Mouse (Mus musculus) cerebellum, adult (tissue): ENCODE measurements at regions not wholly inside any gene's neighbourhood (a gene's known extent, or its start where the extent isn't known, plus 50 kb on each side); places are given as distances from the start of the nearest gene placed in this dataset.
"Not testable (repeated sequence)": the region's sequence is repeated elsewhere in the genome, so short reads cannot be mapped to it uniquely, and the experiment has no call there.

ENCODE experiments used
- ATAC-seq: cut with Nextera tagmentation; 2 replicates; pipeline ENCODE4 v1.9.2; 2017; ENCODE audit warnings: mild to moderate bottlenecking, moderate library complexity, mixed read lengths; ENCODE audit not compliant: insufficient number of reproducible peaks, low FRiP score, low TSS enrichment

GRCm38 (mm10) chr13:111309848-111310692 is 55.3 kb downstream of the Actbl2 start:
- ATAC-seq, result peak; percentile 90

GRCm38 (mm10) chr13:111310693-111311045 is 55.9 kb downstream of the Actbl2 start:
- peak; percentile 60 for ATAC-seq

- not testable (repeated sequence) for ATAC-seq
These were observed 58.7 kb downstream of the Actbl2 start for GRCm38 (mm10) chr13:111313506-111313905.

- not testable (repeated sequence) for ATAC-seq
These were observed 63.1 kb downstream of the Actbl2 start for GRCm38 (mm10) chr13:111317876-111318275.

GRCm38 (mm10) chr13:111323206-111323605 is 68.4 kb downstream of the Actbl2 start:
- no peak for ATAC-seq

DNA sequence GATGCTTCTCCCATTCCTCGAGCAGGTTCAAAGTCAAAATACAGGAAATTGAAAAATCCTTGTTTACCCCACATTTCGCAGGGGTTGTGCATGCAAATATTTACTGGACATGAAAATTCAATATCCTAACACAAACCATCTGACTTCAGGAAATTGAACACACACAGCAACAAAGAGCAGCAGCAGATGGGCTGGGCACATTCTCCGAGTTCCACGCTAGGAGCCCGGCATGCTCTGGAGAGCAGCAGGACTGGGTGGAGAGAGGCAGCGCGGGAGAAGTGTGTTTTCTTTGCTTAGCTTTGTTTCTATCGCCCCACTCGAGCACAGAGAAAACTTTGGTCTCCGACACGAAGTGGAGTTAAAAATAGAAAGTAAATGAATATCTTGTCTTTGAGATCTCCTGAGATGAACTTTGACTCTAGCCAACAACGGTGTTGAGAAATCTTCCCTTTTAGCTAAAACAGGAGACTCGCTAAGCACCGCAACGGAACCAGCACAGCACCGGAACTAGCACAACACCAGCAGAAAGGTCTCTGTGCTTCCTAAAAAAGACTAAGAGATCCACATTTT is 71.4 kb downstream of the Actbl2 start:
- no peak for ATAC-seq

- ATAC-seq, result no peak
These were observed 78.2 kb downstream of the Actbl2 start for GRCm38 (mm10) chr13:111333035-111333434.

- ATAC-seq, result no peak
These were observed 79.0 kb downstream of the Actbl2 start for GRCm38 (mm10) chr13:111333851-111334250.

DNA sequence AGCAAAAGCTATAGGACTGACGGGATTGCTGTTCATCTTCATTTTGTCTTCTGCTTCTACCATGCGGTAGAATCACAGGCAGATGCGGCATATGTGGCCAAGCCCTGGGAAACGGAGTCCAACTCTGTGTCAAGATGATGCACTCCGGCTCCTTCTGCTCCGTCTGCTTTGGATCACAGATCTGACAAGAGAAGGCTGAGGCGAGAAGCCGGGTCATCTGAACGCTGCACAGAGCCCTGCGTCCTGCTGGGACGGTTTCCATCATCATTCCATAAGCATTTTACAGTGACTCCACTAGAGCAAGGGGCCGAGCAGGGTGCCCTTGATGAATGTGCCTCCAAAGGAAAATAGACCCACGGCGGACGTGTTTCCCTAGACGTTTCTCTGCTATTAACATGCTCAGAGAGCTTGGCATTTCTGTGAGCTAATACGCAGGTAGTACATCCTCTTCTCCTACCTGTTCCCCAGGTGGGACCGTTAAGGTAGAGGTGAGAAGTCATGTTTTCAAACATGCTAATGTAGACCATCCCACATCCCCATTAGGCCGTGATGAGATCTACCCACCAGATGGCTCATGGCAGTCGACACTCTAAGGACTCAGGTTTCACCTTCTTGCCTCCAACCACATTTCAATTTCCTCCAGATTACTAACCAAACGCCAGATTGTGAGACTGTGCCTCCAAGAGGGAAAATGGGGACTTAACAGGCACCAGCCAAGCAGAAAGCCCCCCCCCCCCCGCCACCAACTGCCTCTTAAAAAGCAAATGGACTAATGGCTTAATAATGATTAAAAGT is 79.6 kb downstream of the Actbl2 start:
- 0 out of 2 replicates have a peak, but pooled peaks have one; percentile 45 for ATAC-seq

- ATAC-seq, result no peak
These were observed 90.2 kb downstream of the Actbl2 start for GRCm38 (mm10) chr13:111344981-111345380.

DNA sequence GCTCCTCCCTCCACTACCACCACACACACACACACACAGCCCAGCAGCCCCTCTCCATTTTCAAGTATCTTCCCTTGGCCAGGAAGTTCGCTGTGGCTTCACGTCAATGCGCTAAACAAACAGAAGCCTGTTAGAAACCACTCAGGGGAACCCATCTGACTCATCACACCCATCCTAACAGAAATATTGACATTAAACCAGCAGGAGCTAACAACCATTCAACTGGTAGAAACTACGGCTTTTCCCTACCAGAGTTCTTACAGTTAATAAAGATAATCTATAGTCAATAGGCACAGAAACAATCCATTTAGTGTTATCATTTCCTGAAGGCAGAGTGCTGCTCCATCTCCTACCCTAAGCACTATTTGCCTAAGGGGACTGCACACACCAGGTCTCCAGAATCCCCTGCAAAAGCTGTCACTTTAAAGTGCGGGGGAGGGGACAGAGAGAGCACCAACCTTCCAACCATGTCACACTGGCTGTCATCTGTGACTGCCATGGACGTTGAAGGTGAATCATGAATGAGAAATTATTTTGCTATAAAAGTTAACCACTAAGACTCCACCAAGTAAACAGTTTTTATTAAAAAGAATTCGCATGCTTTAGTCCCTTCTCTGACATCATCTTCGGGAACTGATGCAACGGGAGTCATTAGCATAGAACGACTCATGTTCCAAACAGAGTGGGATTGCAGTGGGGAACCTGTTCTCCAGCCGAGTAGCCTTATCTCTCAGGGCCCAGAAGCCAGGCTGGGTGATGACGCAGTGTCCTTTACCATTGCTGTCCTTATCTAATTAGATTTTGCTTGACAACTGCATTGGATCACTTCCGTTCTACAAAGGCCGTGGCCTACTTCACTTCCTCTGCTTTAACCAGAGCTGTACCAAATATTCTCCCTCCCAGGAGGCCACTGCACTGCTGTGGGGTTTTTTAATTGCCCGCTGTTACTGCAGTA is 91.0 kb downstream of the Actbl2 start:
- ATAC-seq, result no peak

GRCm38 (mm10) chr13:111356520-111357456 is 102.0 kb downstream of the Actbl2 start:
- no peak for ATAC-seq

DNA sequence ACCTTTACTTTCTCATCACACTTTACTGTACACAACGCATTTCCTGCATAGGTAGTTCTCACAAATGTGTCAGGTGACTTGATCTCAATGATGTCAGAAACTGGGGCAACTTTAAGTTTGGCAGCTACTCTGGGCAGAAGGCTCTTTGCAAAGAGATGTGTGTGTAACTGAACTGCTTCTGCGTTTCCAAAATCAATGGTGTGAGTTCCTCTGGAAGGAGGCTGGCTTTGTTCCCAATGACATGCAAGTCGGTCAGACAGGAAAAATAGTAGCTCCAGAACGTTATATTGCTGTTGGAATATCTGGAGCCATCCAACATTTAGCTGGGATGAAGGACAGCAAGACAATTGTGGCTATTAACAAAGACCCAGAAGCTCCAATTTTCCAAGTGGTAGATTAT is 106.6 kb downstream of the Actbl2 start:
- ATAC-seq, result no peak

GRCm38 (mm10) chr13:111363176-111363739 is 108.4 kb downstream of the Actbl2 start:
- no peak for ATAC-seq

DNA sequence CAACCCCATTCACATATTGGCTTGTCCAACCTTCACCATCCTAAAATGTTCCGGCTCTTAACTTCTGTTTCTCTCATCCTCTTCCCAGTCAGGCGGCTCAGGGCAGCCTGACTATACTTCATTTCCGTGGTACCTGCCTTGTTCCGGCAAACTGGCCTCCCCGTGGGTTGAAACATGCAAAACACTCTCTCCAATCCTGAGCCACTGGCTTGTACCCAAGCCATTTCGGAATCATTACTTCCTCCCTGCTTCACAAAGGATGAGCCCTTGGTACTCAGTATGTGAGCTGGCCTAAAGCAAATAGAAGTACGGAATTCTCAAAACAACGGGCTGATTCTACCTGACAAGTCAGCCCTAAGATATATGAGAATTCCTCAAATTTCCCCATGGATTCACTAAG is 112.1 kb downstream of the Actbl2 start:
- no peak for ATAC-seq

DNA sequence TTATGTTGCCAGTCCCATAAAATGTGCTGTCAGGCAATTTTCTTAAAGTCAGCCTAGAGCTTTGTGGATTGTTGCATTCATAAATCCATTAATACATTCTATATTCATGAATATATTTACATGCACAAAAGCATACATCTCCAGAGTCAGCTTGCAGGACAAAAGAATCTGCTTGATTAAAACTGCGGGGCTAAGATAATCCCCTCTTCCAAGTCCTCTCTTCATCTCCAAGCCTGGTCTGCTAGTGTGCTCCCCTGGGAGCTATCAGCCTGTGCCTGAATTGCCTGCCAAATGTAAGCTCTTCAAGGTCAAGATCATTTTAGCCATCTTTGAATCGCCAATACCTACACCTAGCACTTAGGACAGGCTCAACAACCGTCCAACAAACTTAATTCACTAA is 112.8 kb downstream of the Actbl2 start:
- ATAC-seq, result no peak

DNA sequence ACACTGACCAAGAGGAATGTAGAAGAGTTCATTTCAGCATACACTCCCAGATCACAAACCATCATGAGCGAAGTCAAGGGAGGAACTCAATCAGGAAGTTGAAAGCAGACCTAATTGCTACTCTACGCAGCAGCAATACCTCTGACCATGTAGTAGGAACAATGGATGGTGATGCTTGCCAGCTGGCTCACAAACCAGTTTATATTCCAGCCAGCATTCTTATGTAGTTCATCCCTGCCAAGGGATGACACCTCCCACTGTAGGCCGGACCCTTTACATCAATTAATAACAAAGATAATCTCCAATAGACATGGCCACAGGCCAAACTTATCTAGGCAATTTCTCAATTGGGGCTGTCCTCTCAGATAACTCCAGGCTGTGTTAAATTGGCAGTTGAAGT is 115.1 kb downstream of the Actbl2 start:
- no peak for ATAC-seq

- ATAC-seq, result no peak
These were observed 116.6 kb downstream of the Gpbp1 start for GRCm38 (mm10) chr13:111373281-111373680.

DNA sequence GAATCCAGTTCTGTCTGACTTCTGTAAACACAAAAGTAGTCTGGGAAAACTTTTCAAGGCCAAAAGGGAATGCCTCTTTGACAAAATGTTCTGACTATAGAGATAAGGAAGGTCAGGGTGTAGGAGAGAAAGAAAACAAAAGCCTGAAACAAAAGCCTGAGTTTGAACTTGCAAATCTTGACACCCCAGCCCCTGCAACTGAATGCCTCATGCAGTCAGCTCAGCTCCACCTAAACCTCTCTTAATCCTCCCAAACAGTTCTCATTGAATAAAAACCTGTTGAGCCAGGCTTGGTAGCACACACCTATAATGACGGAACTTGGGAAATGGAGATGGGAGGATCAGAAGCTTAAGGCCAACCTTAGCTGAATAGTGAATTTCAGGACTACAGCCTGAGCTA is 116.1 kb downstream of the Gpbp1 start:
- no peak for ATAC-seq
